Mouse (Mus musculus) myocyte (in vitro differentiated cells): ENCODE data around the gene Rpn2. TPM values are rescaled to one million over a fixed set of nuclear protein-coding genes. Genes with fewer than 3 reads are reported as not detected.

Experiments
- H3K27me3 ChIP-seq: one replicate; pipeline ENCODE4 v1.6.1; 2011; ENCODE audit not compliant: control insufficient read depth, insufficient read depth, insufficient read length
- H3K36me3 ChIP-seq: one replicate; pipeline ENCODE4 v1.6.1; 2011; ENCODE audit not compliant: control insufficient read depth, insufficient read depth
- H3K4me2 ChIP-seq: one replicate; pipeline ENCODE4 v1.6.1; 2011; ENCODE audit warnings: low read depth, control low read depth
- H3K4me3 ChIP-seq: one replicate; pipeline ENCODE4 v1.5.1; 2011; ENCODE audit warnings: mild to moderate bottlenecking, control low read depth, moderate library complexity
- H3K79me2 ChIP-seq: one replicate; pipeline ENCODE4 v1.6.1; 2011; ENCODE audit not compliant: control insufficient read depth, insufficient read depth
- H3ac ChIP-seq: one replicate; pipeline ENCODE4 v1.6.1; 2011; ENCODE audit not compliant: control insufficient read depth, insufficient read length
- CEBPB ChIP-seq: IDR thresholded peaks from 2 replicates; pipeline ENCODE4 v1.6.1; 2011; ENCODE audit warnings: mild to moderate bottlenecking, moderate library complexity; ENCODE audit not compliant: poor library complexity, insufficient read depth, severe bottlenecking
- E2F4 ChIP-seq: IDR thresholded peaks from one replicate; pipeline ENCODE4 v1.6.1; 2011; ENCODE audit warnings: mild to moderate bottlenecking, control low read depth, moderate library complexity; ENCODE audit not compliant: insufficient read depth
- MAX ChIP-seq: IDR thresholded peaks from one replicate; pipeline ENCODE4 v1.6.1; 2011; ENCODE audit warnings: low read depth, mild to moderate bottlenecking, control low read depth
- MYOD1 ChIP-seq, 3 experiments: IDR thresholded peaks; one replicate each; pipeline ENCODE4 v1.6.1; 2011; ENCODE audit warnings: control low read depth in 2 of 3, low read depth in 2 of 3, mild to moderate bottlenecking in 2 of 3, moderate library complexity in 1 of 3; ENCODE audit not compliant: insufficient read length in 2 of 3, control insufficient read depth in 1 of 3
- MYOG ChIP-seq, 3 experiments: IDR thresholded peaks; one replicate each; pipeline ENCODE4 v1.6.1; 2011; ENCODE audit warnings: control low read depth in 2 of 3, low read depth in 2 of 3, mild to moderate bottlenecking in 2 of 3; ENCODE audit not compliant: insufficient read length in 2 of 3, control insufficient read depth in 1 of 3, insufficient read depth in 1 of 3
- POLR2A ChIP-seq: IDR thresholded peaks from one replicate; pipeline ENCODE4 v1.6.1; 2011; ENCODE audit warnings: low read depth, mild to moderate bottlenecking, control low read depth, moderate library complexity; ENCODE audit not compliant: insufficient read length
- POLR2AphosphoS2 ChIP-seq: IDR thresholded peaks from one replicate; pipeline ENCODE4 v1.6.1; 2011; ENCODE audit warnings: low read depth, control low read depth; ENCODE audit not compliant: insufficient read length
- REST ChIP-seq: IDR thresholded peaks from one replicate; pipeline ENCODE4 v1.6.1; 2011; ENCODE audit warnings: mild to moderate bottlenecking, control low read depth, moderate library complexity; ENCODE audit not compliant: insufficient read depth, insufficient read length
- SRF ChIP-seq: IDR thresholded peaks from one replicate; pipeline ENCODE4 v1.6.1; 2011; ENCODE audit warnings: low read depth; ENCODE audit not compliant: control insufficient read depth, insufficient read length
- TCF12 ChIP-seq: IDR thresholded peaks from one replicate; pipeline ENCODE4 v1.6.1; 2011; ENCODE audit warnings: mild to moderate bottlenecking, control low read depth; ENCODE audit not compliant: poor library complexity, insufficient read depth, severe bottlenecking
- TCF3 ChIP-seq: IDR thresholded peaks from one replicate; pipeline ENCODE4 v1.6.1; 2011; ENCODE audit warnings: low read depth, control low read depth; ENCODE audit not compliant: insufficient read length
- USF1 ChIP-seq: IDR thresholded peaks from one replicate; pipeline ENCODE4 v1.6.1; 2011; ENCODE audit warnings: low read depth, mild to moderate bottlenecking, control low read depth, moderate library complexity
- polyA plus RNA-seq: library from polyadenylated mRNA; unstranded; fragments of >200 nt; fragmentation: generic; extraction: Trizol; gene quantifications from one replicate; pipeline ENCODE4 v1.2.1, GENCODE M21; 2012; ENCODE audit warnings: missing spikeins

Rpn2 gene
- polyA plus RNA-seq, 1 experiment = 203 TPM

GRCm38 (mm10) chr2:157300051-157300450, 21.2 kb downstream of the Rpn2 start:
- H3K36me3 ChIP-seq = peaks cover 62% of the 10 kb centered on the region
- H3K4me2 ChIP-seq = no peak overlapping the region
- no peaks in the 10 kb centered on the region for H3K79me2 ChIP-seq
- no peaks in the 10 kb centered on the region for H3K27me3 ChIP-seq
- H3ac ChIP-seq = no peak overlapping the region
- no peak for TF ChIP-seq POLR2A
- TF ChIP-seq TCF3 = no peak
- no peak for TF ChIP-seq E2F4
- TF ChIP-seq POLR2AphosphoS2 = no peak
- no peak for TF ChIP-seq REST
- TF ChIP-seq MYOD1 (IDR thresholded peaks at IDR 0.05; ENCODE audit: control insufficient read depth in 1 of 3, insufficient read length in 2 of 3, low read depth in 2 of 3) = no peak
- TF ChIP-seq CEBPB = no peak
- TF ChIP-seq MAX = no peak
- TF ChIP-seq SRF = no peak
- TF ChIP-seq TCF12 = no peak
- TF ChIP-seq USF1 = no peak
- TF ChIP-seq MYOG (IDR thresholded peaks at IDR 0.05; ENCODE audit: control insufficient read depth in 1 of 3, insufficient read depth in 1 of 3, insufficient read length in 2 of 3, low read depth in 2 of 3) = no peak
- no peak overlapping the region for H3K4me3 ChIP-seq

DNA sequence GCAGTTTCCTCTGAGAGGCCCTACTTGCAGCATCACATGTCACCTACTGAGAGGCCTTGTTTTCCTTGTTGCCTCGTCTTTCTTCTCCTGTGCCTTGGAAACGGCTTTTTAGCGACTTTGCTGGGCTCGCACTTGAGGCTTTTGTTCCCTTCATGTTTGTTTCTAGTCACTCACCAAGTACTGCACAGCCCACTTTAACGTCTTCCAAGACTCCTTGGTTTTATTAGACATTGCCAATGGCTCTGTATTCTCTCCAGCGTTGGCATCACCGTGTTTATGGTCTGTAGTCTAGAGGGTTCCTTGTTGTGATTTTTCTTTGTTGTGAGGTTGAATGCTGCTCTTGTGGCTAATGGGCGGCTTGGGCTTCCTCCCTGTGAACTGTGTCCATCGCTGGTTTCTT, 24.3 kb downstream of the Rpn2 start:
- TF ChIP-seq REST (no peak), POLR2A (no peak), TCF3 (no peak), MAX (no peak), E2F4 (no peak), MYOD1 (IDR thresholded peaks at IDR 0.05; ENCODE audit: control insufficient read depth in 1 of 3, insufficient read length in 2 of 3, low read depth in 2 of 3) (no peak), CEBPB (no peak), TCF12 (no peak), MYOG (IDR thresholded peaks at IDR 0.05; ENCODE audit: control insufficient read depth in 1 of 3, insufficient read depth in 1 of 3, insufficient read length in 2 of 3, low read depth in 2 of 3) (no peak), POLR2AphosphoS2 (no peak), SRF (no peak), USF1 (no peak)
- H3ac ChIP-seq = no peak overlapping the region

DNA sequence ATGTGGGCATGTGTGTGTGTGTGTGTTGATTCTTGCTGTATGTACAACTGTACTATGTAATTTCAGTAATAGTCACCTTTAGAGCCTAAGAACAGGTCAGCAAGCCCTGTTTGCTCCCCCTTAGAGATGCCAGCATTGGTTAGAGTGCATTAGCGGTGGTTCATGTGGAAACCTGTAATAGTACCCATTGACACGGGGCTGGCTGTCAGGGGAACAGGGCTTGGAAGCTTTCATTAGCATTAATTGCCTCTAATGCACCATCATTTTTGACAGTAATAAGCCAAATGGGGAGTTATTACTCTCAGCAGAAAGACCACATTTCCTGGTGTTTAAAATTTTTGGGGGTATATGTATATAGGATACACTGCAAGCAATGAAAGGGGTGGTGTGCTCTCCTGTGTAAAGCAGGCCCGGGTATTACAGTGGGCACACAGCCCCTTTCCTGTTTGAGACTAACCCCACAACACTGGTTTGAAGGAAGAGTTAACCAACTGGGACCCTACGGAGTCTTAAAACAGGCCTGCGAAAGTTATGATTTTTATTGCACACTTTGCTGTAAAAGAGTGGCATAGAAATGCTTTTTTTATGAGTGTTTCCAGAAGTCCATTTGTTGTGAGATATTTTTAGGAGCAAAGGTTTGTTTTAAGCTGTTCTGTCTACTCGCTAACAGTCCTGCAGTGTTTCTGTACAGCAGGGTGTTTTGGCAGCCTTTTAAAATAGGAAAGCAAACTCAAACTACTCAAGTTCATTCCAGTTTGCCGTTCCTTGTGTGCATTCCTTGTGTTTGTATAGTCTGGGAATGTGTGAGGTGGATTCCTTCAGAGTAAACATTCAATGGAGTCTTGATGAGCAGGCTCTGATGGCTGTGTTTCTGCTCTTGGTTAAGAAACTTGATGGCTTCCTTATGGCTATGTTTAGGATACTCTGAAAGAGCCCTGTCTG, 27.5 kb downstream of the Rpn2 start:
- no peak overlapping the region for H3K4me3 ChIP-seq
- no peaks in the 10 kb centered on the region for H3K79me2 ChIP-seq
- H3K36me3 ChIP-seq = peaks cover 61% of the 10 kb centered on the region
- H3ac ChIP-seq = no peak overlapping the region
- no peaks in the 10 kb centered on the region for H3K27me3 ChIP-seq
- H3K4me2 ChIP-seq = no peak overlapping the region
- TF ChIP-seq POLR2A = no peak
- no peak for TF ChIP-seq USF1
- TF ChIP-seq CEBPB = no peak
- TF ChIP-seq MYOG (IDR thresholded peaks at IDR 0.05; ENCODE audit: control insufficient read depth in 1 of 3, insufficient read depth in 1 of 3, insufficient read length in 2 of 3, low read depth in 2 of 3) = no peak
- TF ChIP-seq E2F4 = no peak
- TF ChIP-seq SRF = no peak

More for the DNA sequence above, 24.3 kb downstream of the Rpn2 start:
- H3K4me3 ChIP-seq = no peak overlapping the region
- no peak overlapping the region for H3K4me2 ChIP-seq
- H3K27me3 ChIP-seq = no peaks in the 10 kb centered on the region
- peaks cover 64% of the 10 kb centered on the region for H3K36me3 ChIP-seq
- no peaks in the 10 kb centered on the region for H3K79me2 ChIP-seq

DNA sequence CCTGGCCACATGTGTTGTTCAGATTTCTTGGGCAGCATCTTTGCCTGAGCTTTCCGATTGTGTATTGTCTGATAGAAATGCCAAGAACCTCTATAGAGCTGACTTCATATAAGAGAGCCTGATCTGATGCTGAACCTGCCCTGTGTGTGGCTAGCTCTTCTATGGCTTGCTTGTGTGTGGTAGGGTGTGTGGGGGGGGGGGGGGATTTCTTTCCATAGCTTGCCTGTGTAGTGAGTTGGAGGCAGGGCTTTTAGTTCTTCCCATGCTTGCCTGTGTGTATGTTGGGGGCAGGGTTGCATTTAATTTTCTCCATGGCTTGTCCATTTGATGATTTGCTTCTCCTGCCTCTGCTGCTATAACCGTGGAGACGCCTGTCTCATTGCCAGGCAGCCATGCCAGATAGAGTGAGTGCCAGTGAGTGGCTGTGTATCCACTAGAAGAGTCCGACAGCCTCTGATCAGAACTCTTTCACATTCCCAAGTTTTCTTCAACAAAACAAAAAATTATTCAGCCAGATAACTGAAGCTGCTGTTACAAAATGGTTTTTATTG, 29.0 kb downstream of the Rpn2 start:
- Histone ChIP-seq H3K4me2 (no peak overlapping the region), H3ac (no peak overlapping the region), H3K27me3 (no peaks in the 10 kb centered on the region), H3K79me2 (no peaks in the 10 kb centered on the region), H3K4me3 (no peak overlapping the region), H3K36me3 (peaks cover 60% of the 10 kb centered on the region)
- TF ChIP-seq POLR2AphosphoS2 (no peak), TCF3 (no peak), CEBPB (no peak), SRF (no peak), POLR2A (no peak), E2F4 (no peak), USF1 (no peak), TCF12 (no peak), MAX (no peak), REST (no peak), MYOD1 (IDR thresholded peaks at IDR 0.05; ENCODE audit: control insufficient read depth in 1 of 3, insufficient read length in 2 of 3, low read depth in 2 of 3) (no peak), MYOG (IDR thresholded peaks at IDR 0.05; ENCODE audit: control insufficient read depth in 1 of 3, insufficient read depth in 1 of 3, insufficient read length in 2 of 3, low read depth in 2 of 3) (no peak)
